Mouse (Mus musculus) midbrain, embryonic 13.5 days (tissue): ENCODE data around the gene Cobll1. TPM values are rescaled to one million over a fixed set of nuclear protein-coding genes. Genes with fewer than 3 reads are reported as not detected.

Experiments used
- ATAC-seq: fragments of 200-750 bp; cut with Nextera tagmentation; 2 replicates; pipeline ENCODE4 v1.8.0; 2017; ENCODE audit warnings: mild to moderate bottlenecking, moderate TSS enrichment, moderate library complexity
- H3K27ac ChIP-seq: fragments of 300-500 bp; sonication (generic); 2 replicates; pipeline ENCODE4 v1.5.1; 2015; ENCODE audit warnings: inconsistent platforms, mild to moderate bottlenecking, moderate library complexity
- H3K27me3 ChIP-seq: fragments of 300-500 bp; sonication (generic); 2 replicates; pipeline ENCODE4 v1.6.1; 2015; ENCODE audit warnings: mild to moderate bottlenecking, inconsistent platforms
- H3K36me3 ChIP-seq: fragments of 300-500 bp; sonication (generic); 2 replicates; pipeline ENCODE4 v1.6.1; 2015; ENCODE audit warnings: mild to moderate bottlenecking, inconsistent platforms
- H3K4me1 ChIP-seq: fragments of 300-500 bp; sonication (generic); replicated peaks from 2 replicates; pipeline ENCODE4 v1.6.1; 2015; ENCODE audit warnings: inconsistent platforms
- H3K4me2 ChIP-seq: fragments of 300-500 bp; sonication (generic); replicated peaks from 2 replicates; pipeline ENCODE4 v1.6.1; 2015; ENCODE audit warnings: moderate library complexity, mild to moderate bottlenecking, inconsistent platforms
- H3K4me3 ChIP-seq: fragments of 300-500 bp; sonication (generic); replicated peaks from 2 replicates; pipeline ENCODE4 v1.5.1; 2015; ENCODE audit warnings: mild to moderate bottlenecking, inconsistent platforms
- H3K9ac ChIP-seq: fragments of 300-500 bp; sonication (generic); replicated peaks from 2 replicates; pipeline ENCODE4 v1.6.1; 2015; ENCODE audit warnings: mild to moderate bottlenecking, inconsistent platforms
- H3K9me3 ChIP-seq: fragments of 300-500 bp; sonication (generic); 2 replicates; pipeline ENCODE4 v1.6.1; 2016; ENCODE audit warnings: mild to moderate bottlenecking, inconsistent platforms
- WGBS: fragments of 180-500 bp; shearing (Covaris S2); methylation state at CpG from one replicate; pipeline ENCODE4 v1.1.7; 2015; 5-methylcytosine and 5-hydroxymethylcytosine counted together
- polyA plus RNA-seq: library from polyadenylated mRNA; unstranded; fragments of >200 nt; fragmentation: Nextera tagmentation; extraction: Ambion mirVana; gene quantifications from 2 replicates; pipeline ENCODE4 v1.2.1, GENCODE M21; 2015

The Cobll1 gene
- polyA plus RNA-seq, 1 experiment from 2014 or later, result 2.6 TPM

DNA sequence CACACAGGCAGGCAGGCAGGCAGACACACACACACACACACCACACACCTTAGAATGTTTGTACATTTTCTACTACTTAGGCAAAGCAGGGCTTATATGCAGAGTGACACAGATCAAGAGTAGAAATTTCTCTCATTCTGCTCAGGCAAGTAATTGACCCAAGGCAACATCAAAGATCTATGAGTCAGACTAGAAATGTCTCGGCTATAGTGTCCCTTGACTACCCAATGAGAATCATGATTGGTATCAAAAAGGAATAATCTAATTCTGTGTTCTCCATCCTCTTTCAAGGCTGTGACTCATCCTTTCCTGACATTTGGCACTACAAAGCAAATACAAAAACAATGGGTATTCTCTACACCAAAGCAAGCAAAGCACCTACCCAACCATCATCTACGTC lies 77.5 kb downstream of the Cobll1 start:
- Histone ChIP-seq H3K27me3 (no peaks in the 10 kb centered on the region), H3K27ac (no peak overlapping the region), H3K36me3 (no peaks in the 10 kb centered on the region), H3K4me1 (no peaks in the 10 kb centered on the region), H3K4me2 (no peak overlapping the region), H3K9me3 (no peaks in the 10 kb centered on the region), H3K9ac (no peak overlapping the region), H3K4me3 (no peak overlapping the region)
- 83% methylated on average over 2 of the region's 2 CpGs for WGBS
- no peak for ATAC-seq

DNA sequence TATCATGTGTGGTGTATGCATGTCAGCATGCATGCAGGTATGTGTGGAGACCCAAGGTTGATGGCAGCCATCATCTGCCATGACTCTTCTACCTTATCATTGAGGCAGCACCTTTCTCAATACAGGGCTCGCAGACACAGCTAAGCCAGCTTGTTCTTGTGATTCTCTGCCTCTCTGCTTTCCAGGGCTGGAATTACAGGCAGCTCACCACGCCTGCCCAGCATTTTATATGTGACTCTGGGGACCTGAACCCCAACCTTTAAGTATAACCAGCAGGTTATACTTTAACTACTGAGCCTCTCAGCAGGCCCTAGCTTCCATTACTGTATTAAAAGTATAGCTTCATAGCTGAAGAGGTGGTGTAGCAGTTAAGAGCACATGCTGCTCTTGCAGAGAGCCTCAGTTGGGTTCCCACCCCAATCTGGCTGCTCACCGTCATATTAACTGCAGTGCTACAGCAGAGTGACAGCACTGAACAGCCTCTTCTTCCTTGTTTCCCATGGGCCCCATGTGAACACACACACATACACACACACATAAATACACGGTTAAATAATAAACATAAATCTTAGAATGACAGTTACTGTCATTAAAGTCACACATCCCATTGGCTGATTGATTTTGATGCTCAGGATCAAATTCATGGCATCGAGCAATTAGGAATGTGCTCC lies 81.1 kb downstream of the Cobll1 start:
- ATAC-seq, result no peak

GRCm38 (mm10) chr2:65157325-65157724 lies 81.9 kb downstream of the Cobll1 start:
- H3K4me1 ChIP-seq, result no peaks in the 10 kb centered on the region
- H3K36me3 ChIP-seq, result no peaks in the 10 kb centered on the region
- H3K9me3 ChIP-seq, result no peaks in the 10 kb centered on the region
- H3K9ac ChIP-seq, result no peak overlapping the region
- H3K4me2 ChIP-seq, result no peak overlapping the region
- H3K27ac ChIP-seq, result no peak overlapping the region
- H3K27me3 ChIP-seq, result no peaks in the 10 kb centered on the region
- ATAC-seq, result no peak
- no peak overlapping the region for H3K4me3 ChIP-seq
- 85% methylated on average over 2 of the region's 2 CpGs for WGBS

More for the DNA sequence above, 81.1 kb downstream of the Cobll1 start:
- no peak overlapping the region for H3K9ac ChIP-seq
- H3K4me2 ChIP-seq, result no peak overlapping the region
- no peaks in the 10 kb centered on the region for H3K4me1 ChIP-seq
- no peak overlapping the region for H3K27ac ChIP-seq
- H3K27me3 ChIP-seq, result no peaks in the 10 kb centered on the region
- H3K4me3 ChIP-seq, result no peak overlapping the region
- H3K9me3 ChIP-seq, result no peaks in the 10 kb centered on the region
- H3K36me3 ChIP-seq, result no peaks in the 10 kb centered on the region
- 87% methylated on average over 5 of the region's 5 CpGs for WGBS

DNA sequence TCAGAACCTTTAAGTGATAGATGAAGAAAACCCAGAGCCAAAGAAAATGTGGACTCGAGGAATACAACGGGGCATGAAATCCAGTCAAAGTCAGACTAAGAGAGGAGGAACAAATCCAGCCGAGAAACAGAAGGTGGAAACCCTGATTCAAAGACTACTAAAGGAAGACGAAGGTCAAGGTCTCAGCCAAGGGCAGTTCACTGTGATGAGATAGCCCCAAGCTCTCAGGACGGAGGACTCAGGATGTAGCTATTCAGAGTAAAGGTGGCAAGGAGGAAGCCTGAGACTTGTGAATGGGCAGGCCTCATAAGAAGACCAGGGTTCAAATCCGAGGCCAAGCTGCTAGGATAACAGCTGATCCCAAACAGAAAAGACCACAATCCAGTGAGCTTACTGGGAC lies 90.3 kb downstream of the Cobll1 start:
- Histone ChIP-seq H3K27me3 (no peaks in the 10 kb centered on the region), H3K9me3 (no peaks in the 10 kb centered on the region), H3K27ac (no peak overlapping the region), H3K4me2 (no peak overlapping the region), H3K4me3 (no peak overlapping the region), H3K9ac (no peak overlapping the region), H3K4me1 (no peaks in the 10 kb centered on the region), H3K36me3 (no peaks in the 10 kb centered on the region)
- 93% methylated on average over 6 of the region's 6 CpGs for WGBS
- ATAC-seq, result no peak

DNA sequence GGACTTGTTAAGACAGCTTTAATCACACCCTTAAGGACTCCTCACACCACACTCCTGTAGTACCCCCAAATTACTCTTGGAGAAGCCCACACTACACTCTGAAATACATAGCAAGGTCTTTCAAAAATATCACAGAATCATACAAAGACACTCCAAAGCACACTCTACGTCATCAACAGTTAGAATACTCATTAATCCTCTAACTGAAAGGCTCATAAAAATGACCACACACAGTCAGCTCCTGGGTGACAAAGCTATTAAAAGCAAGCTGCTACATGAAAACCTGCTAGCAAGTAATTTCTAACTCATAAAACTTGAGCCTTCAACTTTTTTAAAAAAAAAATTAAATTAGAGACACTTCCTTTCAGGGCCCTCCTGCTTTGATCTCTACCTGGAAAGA lies 91.8 kb downstream of the Cobll1 start:
- no peaks in the 10 kb centered on the region for H3K36me3 ChIP-seq
- no peak overlapping the region for H3K9ac ChIP-seq
- ATAC-seq, result no peak

GRCm38 (mm10) chr2:65145421-65146117 lies 93.6 kb downstream of the Cobll1 start:
- Histone ChIP-seq H3K4me1 (peaks cover 3% of the 10 kb centered on the region; the same call in 1 of the 2 replicates), H3K4me2 (no peak overlapping the region), H3K36me3 (no peaks in the 10 kb centered on the region), H3K27me3 (no peaks in the 10 kb centered on the region), H3K9ac (no peak overlapping the region), H3K9me3 (no peaks in the 10 kb centered on the region), H3K4me3 (no peak overlapping the region), H3K27ac (no peak overlapping the region)
- peak; percentile 83 for ATAC-seq
- WGBS, result 51% methylated on average over 6 of the region's 6 CpGs

More for the DNA sequence above, 91.8 kb downstream of the Cobll1 start:
- Histone ChIP-seq H3K27me3 (no peaks in the 10 kb centered on the region), H3K4me2 (no peak overlapping the region), H3K27ac (no peak overlapping the region), H3K9me3 (no peaks in the 10 kb centered on the region), H3K4me1 (no peaks in the 10 kb centered on the region), H3K4me3 (no peak overlapping the region)
- WGBS, result 69% methylated on average over 1 of the region's 1 CpGs

GRCm38 (mm10) chr2:65141093-65141661 lies 98.0 kb downstream of the Cobll1 start:
- 74% methylated on average over 4 of the region's 4 CpGs for WGBS
- no peak for ATAC-seq

GRCm38 (mm10) chr2:65140330-65140922 lies 98.8 kb downstream of the Cobll1 start:
- Histone ChIP-seq H3K4me3 (no peak overlapping the region), H3K4me1 (peaks cover 7% of the 10 kb centered on the region; the same call in 1 of the 2 replicates), H3K27ac (no peak overlapping the region), H3K27me3 (no peaks in the 10 kb centered on the region), H3K9me3 (no peaks in the 10 kb centered on the region), H3K36me3 (no peaks in the 10 kb centered on the region), H3K4me2 (no peak overlapping the region), H3K9ac (no peak overlapping the region)
- 63% methylated on average over 6 of the region's 6 CpGs for WGBS
- ATAC-seq, result peak; percentile 67; the same call in 1 of the 2 replicates

More at GRCm38 (mm10) chr2:65141093-65141661, 98.0 kb downstream of the Cobll1 start:
- Histone ChIP-seq H3K27ac (no peak overlapping the region), H3K27me3 (no peaks in the 10 kb centered on the region), H3K36me3 (no peaks in the 10 kb centered on the region), H3K9me3 (no peaks in the 10 kb centered on the region), H3K4me3 (no peak overlapping the region), H3K4me1 (peaks cover 7% of the 10 kb centered on the region; the same call in 1 of the 2 replicates), H3K9ac (no peak overlapping the region), H3K4me2 (no peak overlapping the region)

GRCm38 (mm10) chr2:65139606-65140329 lies 99.4 kb downstream of the Cobll1 start:
- Histone ChIP-seq H3K4me1 (peaks cover 7% of the 10 kb centered on the region; the same call in 1 of the 2 replicates), H3K27me3 (no peaks in the 10 kb centered on the region), H3K4me2 (no peak overlapping the region), H3K27ac (no peak overlapping the region), H3K4me3 (no peak overlapping the region), H3K36me3 (no peaks in the 10 kb centered on the region), H3K9me3 (no peaks in the 10 kb centered on the region), H3K9ac (no peak overlapping the region)
- ATAC-seq, result peak; percentile 66; the same call in 1 of the 2 replicates
- 77% methylated on average over 4 of the region's 4 CpGs for WGBS

- WGBS, result 80% methylated on average over 5 of the region's 5 CpGs
Observed at GRCm38 (mm10) chr2:65138992-65139391, 100.2 kb downstream of the Cobll1 start.

DNA sequence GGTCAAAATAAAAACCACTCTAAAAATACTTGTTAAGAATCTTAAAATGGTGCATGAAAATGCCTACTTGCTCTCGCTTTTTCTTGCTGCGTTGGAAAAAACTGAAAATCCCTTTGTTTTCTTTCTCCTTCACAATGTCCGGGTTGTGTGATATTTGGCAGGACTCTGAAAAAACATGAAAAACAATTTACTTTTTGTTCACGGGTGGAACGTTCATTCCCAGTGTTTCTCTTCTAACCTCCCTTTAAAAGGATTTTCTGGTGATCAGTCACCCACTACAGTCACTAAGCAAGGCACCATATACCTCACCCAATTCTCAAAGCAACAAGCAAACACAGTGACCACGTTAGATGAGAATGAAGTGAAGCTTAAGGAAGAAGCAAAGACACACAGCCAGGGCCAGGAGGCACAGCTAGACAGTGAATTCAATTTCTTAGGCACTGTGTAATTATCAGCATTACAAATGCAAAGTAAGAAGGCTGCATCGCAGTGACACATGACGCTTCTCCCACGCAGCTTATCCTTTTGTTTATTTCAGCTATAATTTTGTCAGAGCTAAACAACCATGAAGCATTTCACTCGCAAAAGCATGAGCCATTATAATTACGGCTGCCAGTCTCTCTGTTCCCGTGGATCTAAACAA lies 112.9 kb downstream of the Cobll1 start:
- WGBS, result 37% methylated on average over 12 of the region's 12 CpGs
- Histone ChIP-seq H3K9me3 (peaks cover 5% of the 10 kb centered on the region; the same call in 1 of the 2 replicates), H3K9ac (no peak overlapping the region), H3K36me3 (no peaks in the 10 kb centered on the region), H3K27ac (0 out of 2 replicates have a peak overlapping the region, but pooled peaks have one; percentile 9), H3K4me2 (no peak overlapping the region), H3K27me3 (no peaks in the 10 kb centered on the region), H3K4me3 (no peak overlapping the region), H3K4me1 (peaks cover 10% of the 10 kb centered on the region)
- peak; percentile 55 for ATAC-seq

More at GRCm38 (mm10) chr2:65138992-65139391, 100.2 kb downstream of the Cobll1 start:
- no peak for ATAC-seq
- no peaks in the 10 kb centered on the region for H3K36me3 ChIP-seq
- no peaks in the 10 kb centered on the region for H3K27me3 ChIP-seq
- H3K9me3 ChIP-seq, result no peaks in the 10 kb centered on the region
- no peak overlapping the region for H3K9ac ChIP-seq
- H3K4me1 ChIP-seq, result peaks cover 7% of the 10 kb centered on the region; the same call in 1 of the 2 replicates
- no peak overlapping the region for H3K27ac ChIP-seq
- no peak overlapping the region for H3K4me3 ChIP-seq
- H3K4me2 ChIP-seq, result no peak overlapping the region
